Mouse (Mus musculus): ENCODE data around the gene Ppbp. TPM values are rescaled to one million over a fixed set of nuclear protein-coding genes. Genes with fewer than 3 reads are reported as not detected.

Ppbp gene
- polyA plus RNA-seq (2015; fragmentation: Nextera tagmentation; extraction: Ambion mirVana): 2.9 and 3.2 TPM in 2 replicates

DNA sequence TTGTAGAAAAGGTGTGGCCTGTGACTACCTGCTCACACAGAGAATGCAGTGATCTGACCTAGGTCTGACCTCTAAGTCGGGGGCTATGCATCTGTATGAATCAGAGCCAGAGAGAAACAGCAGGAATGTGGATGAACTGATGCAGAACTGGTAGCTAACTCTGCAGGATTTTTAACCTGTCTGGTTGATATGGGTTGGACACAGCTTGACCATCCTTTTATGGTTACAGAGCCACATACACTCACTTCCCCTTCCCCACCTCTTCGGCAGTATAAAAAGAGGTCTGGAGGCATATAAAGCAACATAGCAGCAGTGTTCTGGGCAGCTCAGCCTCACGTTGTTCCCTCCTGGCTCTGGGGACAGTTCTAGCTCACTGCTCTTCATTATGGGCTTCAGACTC is at the start of gene Ppbp:
Gene Ppbp (plus strand): TSS at position 301 of the 400 bp plus-strand sequence.
- H3K4me2 ChIP-seq: no peak within 1 kb of the TSS
- whole genome bisulfite sequencing: 68% methylated on average over 3 of the region's 3 CpGs
- H3K36me3 ChIP-seq: no peaks in the 10 kb centered on the region
- H3K9ac ChIP-seq: no peak within 1 kb of the TSS
- H3K4me1 ChIP-seq (replicated peaks): no peaks in the 10 kb centered on the region
- H3K27me3 ChIP-seq: no peaks in the 10 kb centered on the region
- no peak for ATAC-seq (ENCODE audit: low read depth)
- no peak within 1 kb of the TSS for H3K27ac ChIP-seq (replicated peaks)
- H3K9me3 ChIP-seq: no peaks in the 10 kb centered on the region
- no peak within 1 kb of the TSS for H3K4me3 ChIP-seq

DNA sequence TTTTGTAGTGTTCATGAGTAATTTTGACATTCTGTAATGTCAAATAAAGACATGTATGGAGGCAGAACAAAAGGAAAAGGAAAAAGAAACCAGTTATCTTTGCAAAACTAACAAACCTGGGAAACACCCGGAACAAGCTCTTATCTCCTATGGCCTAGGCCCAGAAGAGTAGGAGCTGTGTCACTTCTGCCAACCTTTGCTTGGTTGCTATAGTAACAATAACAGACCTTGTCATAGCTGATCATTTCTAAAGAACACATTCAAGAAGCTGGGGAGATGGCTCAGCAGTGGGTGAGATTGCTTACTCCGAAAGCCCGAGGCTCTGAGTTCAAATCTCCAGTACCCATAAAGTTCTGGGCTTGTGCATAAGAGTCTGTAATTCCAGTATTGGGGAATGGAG is 45.7 kb upstream of the Ppbp start:
- H3K4me3 ChIP-seq: no peak overlapping the region
- H3K36me3 ChIP-seq: no peaks in the 10 kb centered on the region
- H3K4me1 ChIP-seq (replicated peaks): no peaks in the 10 kb centered on the region
- no peak for ATAC-seq (ENCODE audit: low read depth)
- H3K4me2 ChIP-seq: no peak overlapping the region
- H3K27me3 ChIP-seq: no peaks in the 10 kb centered on the region
- H3K9ac ChIP-seq: no peak overlapping the region
- H3K9me3 ChIP-seq: peaks cover 5% of the 10 kb centered on the region; the same call in 1 of the 2 replicates
- WGBS: 93% methylated on average over 3 of the region's 3 CpGs
- H3K27ac ChIP-seq (replicated peaks): no peak overlapping the region

DNA sequence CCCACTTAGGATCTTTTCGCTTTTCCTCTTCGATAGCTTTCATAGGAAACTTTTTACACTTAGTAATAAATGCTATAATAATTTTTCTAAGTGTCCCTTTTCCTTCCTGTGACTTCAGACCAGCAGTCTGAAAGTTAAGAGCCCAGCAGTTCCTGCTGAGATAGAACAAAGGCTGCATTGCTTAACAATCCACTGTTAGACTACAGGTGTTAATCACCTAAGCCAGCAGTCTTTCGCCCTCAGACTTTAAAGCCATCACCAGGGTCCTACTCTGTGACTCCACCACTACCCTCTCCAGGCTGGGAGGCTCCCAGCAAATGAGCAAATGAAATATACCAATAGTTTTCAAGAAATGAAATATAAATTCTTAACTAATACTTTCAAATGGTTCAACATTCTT is 40.1 kb upstream of the Ppbp start:
- Histone ChIP-seq H3K4me3 (no peak overlapping the region), H3K27me3 (no peaks in the 10 kb centered on the region), H3K36me3 (no peaks in the 10 kb centered on the region), H3K27ac (replicated peaks) (no peak overlapping the region), H3K9ac (no peak overlapping the region), H3K4me1 (replicated peaks) (no peaks in the 10 kb centered on the region), H3K4me2 (no peak overlapping the region), H3K9me3 (peaks cover 6% of the 10 kb centered on the region; the same call in 1 of the 2 replicates)
- WGBS: 50% methylated on average over 3 of the region's 3 CpGs
- no peak for ATAC-seq (ENCODE audit: low read depth)

DNA sequence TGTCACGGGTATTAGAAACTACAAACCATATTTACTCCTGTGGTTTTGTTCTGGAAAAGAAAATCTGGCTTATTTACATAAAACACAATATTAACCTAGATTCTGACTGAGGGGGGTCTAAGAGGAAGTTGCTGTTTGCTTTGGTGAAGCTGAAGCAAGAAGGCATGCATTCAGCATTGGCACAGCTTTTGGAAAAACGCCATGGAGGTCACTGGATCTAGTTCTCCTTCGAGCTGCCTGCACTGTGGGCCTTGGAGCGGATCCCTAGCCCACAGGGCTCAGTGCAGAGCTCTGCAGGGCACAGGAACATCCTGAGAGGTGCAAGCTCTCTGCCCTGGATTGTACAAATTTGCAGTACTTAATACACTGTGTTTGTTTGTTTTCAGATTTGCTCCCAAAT is 36.8 kb upstream of the Ppbp start:
- Histone ChIP-seq H3K9ac (no peak overlapping the region), H3K36me3 (no peaks in the 10 kb centered on the region)

DNA sequence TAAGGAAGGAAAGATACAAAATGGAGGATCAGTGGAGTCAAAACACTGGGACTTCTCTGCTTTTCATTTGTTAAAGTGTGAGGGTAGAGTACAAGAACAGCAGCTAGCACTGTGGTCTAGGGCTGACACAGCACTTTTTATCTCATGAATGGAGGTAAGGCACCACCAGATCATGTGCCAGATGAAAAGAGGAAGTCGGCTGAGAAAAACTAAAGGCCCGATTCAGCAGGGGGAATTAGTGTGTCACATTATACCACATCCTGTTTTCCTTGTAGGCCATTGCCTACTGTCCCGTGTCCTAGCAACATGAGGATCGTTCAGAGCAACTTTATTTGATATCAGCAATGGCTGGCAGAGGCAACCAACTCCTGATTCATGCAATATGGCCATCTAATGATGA is 26.3 kb upstream of the Ppbp start:
- WGBS: 80% methylated on average over 4 of the region's 4 CpGs

More for the DNA sequence above, 36.8 kb upstream of the Ppbp start:
- H3K4me2 ChIP-seq: no peak overlapping the region
- no peak overlapping the region for H3K4me3 ChIP-seq
- H3K9me3 ChIP-seq: peaks cover 6% of the 10 kb centered on the region; the same call in 1 of the 2 replicates
- no peak overlapping the region for H3K27ac ChIP-seq (replicated peaks)
- ATAC-seq (ENCODE audit: low read depth): no peak
- no peaks in the 10 kb centered on the region for H3K4me1 ChIP-seq (replicated peaks)
- WGBS: 68% methylated on average over 4 of the region's 4 CpGs
- no peaks in the 10 kb centered on the region for H3K27me3 ChIP-seq

DNA sequence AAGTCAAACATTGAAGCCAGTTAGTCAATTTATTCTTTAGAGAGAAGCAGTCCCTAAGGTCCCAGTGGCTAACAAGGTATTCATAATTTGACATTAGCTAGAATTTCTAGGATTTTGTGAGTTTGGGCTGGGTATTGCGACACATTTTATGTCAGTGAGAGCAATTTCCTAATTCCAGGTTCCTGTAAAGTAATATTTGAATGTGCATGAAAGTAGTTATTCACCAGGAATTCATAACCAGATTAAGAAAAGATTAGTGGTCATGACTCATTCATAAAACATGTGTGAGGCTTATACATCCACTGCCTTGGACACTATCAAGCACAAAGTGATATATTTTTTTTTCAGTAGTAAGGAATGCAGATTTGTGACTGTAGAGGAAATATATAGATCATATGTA is 14.4 kb upstream of the Ppbp start:
- no peak for ATAC-seq (ENCODE audit: low read depth)
- WGBS: 95% methylated on average over 1 of the region's 1 CpGs
- Histone ChIP-seq H3K27ac (replicated peaks) (no peak overlapping the region), H3K27me3 (peaks cover 11% of the 10 kb centered on the region), H3K4me2 (no peak overlapping the region), H3K36me3 (no peaks in the 10 kb centered on the region), H3K4me3 (no peak overlapping the region), H3K9me3 (no peaks in the 10 kb centered on the region), H3K9ac (no peak overlapping the region), H3K4me1 (replicated peaks) (peaks cover 3% of the 10 kb centered on the region)

More for the DNA sequence above, 26.3 kb upstream of the Ppbp start:
- ATAC-seq (ENCODE audit: low read depth): no peak
- Histone ChIP-seq H3K9me3 (no peaks in the 10 kb centered on the region), H3K27ac (replicated peaks) (no peak overlapping the region), H3K4me3 (no peak overlapping the region), H3K36me3 (no peaks in the 10 kb centered on the region), H3K4me2 (no peak overlapping the region), H3K27me3 (no peaks in the 10 kb centered on the region), H3K9ac (no peak overlapping the region), H3K4me1 (replicated peaks) (no peaks in the 10 kb centered on the region)

DNA sequence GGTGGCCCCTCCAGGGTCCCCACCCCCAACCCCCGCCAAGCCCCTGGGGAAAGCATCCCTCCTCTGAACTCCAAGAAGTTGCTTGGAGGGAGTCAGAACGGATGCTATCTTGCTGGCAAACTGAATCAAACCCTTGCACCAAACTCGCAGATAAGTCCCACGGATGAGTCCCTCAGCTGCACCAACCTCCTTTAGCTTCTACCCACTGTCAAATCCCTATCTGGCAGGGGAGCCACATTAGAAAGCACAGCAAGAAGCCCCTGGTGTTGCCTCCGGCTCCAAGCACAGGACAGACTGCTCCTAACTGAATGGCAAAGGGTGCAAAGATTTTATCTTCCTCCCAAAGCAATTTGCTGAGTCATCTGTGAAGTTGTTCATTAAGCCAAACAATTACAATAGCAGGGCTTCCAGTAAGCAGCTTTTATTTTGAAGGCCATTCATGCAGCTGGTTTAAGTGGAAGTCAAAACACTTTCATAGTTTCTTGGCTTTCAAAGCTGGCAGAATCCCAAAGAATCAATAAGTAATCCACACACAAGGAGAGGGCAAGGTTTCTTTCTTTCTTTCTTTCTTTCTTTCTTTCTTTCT is 10.2 kb upstream of the Ppbp start:
- Histone ChIP-seq H3K4me3 (no peak overlapping the region), H3K27me3 (peaks cover 25% of the 10 kb centered on the region), H3K4me1 (replicated peaks) (peaks cover 13% of the 10 kb centered on the region), H3K27ac (replicated peaks) (no peak overlapping the region), H3K4me2 (no peak overlapping the region), H3K9me3 (no peaks in the 10 kb centered on the region), H3K9ac (no peak overlapping the region), H3K36me3 (no peaks in the 10 kb centered on the region)
- ATAC-seq (ENCODE audit: low read depth): no peak
- 54% methylated on average over 5 of the region's 5 CpGs for WGBS

DNA sequence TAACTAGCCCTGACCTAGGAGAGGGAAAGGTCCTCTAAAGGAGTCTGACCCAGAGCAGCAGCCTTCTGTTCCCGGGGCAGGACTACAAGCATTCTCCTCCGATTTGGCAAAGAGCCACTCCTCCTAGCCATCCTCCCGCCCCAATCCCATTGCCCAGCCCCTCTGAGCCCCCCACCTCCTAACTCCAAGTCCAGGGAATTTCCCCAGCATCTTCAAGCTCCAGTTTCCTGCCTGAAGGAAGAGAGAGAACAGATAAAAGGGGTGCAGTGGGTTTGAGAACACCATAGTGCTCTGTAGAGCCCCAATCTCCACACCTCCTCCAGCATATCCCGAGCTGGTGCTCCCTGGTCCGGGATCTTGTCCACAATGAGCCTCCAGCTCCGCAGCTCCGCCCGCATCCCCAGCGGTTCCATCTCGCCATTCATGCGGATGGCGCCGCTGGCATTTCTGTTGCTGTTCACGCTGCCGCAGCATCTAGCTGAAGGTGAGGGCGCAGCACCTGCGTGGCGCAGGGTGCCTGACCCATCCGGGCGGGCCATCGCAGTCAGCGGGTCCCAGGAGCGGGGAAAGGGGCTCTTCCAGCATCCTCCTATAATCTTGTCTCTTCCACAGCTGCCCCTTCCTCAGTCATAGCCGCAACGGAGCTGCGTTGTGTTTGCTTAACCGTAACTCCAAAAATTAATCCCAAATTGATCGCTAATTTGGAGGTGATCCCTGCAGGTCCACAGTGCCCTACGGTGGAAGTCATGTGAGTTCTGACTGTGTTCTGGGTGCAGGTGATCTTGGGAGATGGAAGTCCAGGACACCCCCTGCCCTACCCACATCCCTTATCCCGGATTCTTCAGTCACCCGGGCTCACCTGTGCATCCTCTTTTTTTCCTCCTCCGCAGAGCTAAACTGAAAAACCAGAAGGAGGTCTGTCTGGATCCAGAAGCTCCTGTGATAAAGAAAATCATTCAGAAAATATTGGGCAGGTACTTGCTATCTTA is 8.9 kb upstream of the Ppbp start, which contains the start of gene Cxcl5:
Gene Cxcl5 (plus strand): TSS at position 284 of the 989 bp plus-strand sequence.
- no peaks in the 10 kb centered on the region for H3K36me3 ChIP-seq
- H3K9ac ChIP-seq: peak within 1 kb of the TSS; percentile 74
- 5% methylated on average over 32 of the region's 32 CpGs for WGBS
- H3K4me3 ChIP-seq: peak within 1 kb of the TSS; percentile 48
- peak; percentile 74 for ATAC-seq (ENCODE audit: low read depth)
- H3K4me1 ChIP-seq (replicated peaks): peaks cover 13% of the 10 kb centered on the region
- no peaks in the 10 kb centered on the region for H3K9me3 ChIP-seq
- H3K27ac ChIP-seq (replicated peaks): no peak within 1 kb of the TSS
- peak within 1 kb of the TSS; percentile 80 for H3K4me2 ChIP-seq
- peaks cover 25% of the 10 kb centered on the region for H3K27me3 ChIP-seq

DNA sequence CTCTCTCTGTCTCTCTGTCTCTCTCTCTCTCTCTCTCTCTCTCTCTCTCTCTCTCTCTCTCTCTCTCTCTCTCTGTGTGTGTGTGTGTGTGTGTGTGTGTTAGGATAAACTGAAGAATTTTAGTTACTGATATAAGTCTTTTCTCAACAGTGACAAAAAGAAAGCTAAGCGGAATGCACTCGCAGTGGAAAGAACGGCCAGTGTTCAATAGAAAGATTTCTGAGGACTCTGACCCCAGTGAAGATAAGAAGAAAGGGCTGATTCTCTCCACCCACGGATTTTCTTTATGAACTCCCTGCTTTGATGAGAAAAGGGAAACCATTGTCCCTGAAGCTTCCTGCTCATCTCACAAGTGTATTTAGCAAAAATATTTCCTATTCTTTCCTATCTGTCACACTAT is 8.0 kb upstream of the Ppbp start:
- WGBS: 45% methylated on average over 4 of the region's 4 CpGs
- Histone ChIP-seq H3K9me3 (no peaks in the 10 kb centered on the region), H3K9ac (no peak overlapping the region), H3K36me3 (no peaks in the 10 kb centered on the region), H3K4me3 (no peak overlapping the region), H3K4me2 (no peak overlapping the region), H3K27me3 (peaks cover 25% of the 10 kb centered on the region), H3K4me1 (replicated peaks) (peaks cover 13% of the 10 kb centered on the region), H3K27ac (replicated peaks) (no peak overlapping the region)
- ATAC-seq (ENCODE audit: low read depth): no peak

DNA sequence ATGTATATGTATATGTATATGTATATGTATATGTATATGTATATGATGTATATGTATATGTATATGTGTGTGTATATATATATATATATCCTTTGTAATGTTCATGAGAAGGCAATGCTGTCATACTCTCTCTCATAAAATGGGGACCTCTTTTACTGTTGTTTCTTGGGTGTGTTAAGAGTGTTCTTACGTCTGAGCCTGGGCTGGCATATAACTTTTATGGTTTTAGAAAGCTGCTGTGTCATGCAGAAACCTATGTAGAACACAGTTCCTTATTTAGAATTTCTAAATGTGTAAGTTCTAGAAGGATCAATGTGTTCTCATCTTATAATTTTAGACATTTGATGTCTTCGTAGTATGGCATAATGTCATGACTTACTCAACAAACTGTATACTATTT is 7.5 kb upstream of the Ppbp start:
- no peak overlapping the region for H3K27ac ChIP-seq (replicated peaks)
- no peaks in the 10 kb centered on the region for H3K36me3 ChIP-seq
- no peak overlapping the region for H3K9ac ChIP-seq
- no peaks in the 10 kb centered on the region for H3K9me3 ChIP-seq
- H3K4me2 ChIP-seq: no peak overlapping the region
- 91% methylated on average over 2 of the region's 2 CpGs for WGBS
- peaks cover 13% of the 10 kb centered on the region for H3K4me1 ChIP-seq (replicated peaks)
- ATAC-seq (ENCODE audit: low read depth): no peak
- no peak overlapping the region for H3K4me3 ChIP-seq
- peaks cover 25% of the 10 kb centered on the region for H3K27me3 ChIP-seq

DNA sequence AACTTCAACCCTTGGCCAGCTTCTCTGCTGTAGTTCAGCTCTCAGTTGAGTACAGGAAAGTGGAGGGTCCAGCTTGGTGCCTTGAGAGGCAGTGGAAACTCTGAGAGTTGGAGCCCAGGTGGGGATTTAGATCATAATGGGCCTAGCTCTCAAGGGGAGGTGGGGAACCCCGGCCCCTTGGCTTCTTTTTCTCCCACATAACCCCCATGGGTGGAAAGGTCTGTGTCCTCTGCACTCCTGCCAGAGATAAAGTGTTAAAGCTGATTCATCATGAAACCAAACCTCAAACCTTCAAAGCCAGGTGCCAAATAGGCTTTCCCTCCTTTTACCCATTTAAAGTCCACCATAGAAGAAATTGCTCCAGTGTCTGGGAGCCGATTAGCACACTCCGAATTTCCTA is 6.5 kb upstream of the Ppbp start:
- 84% methylated on average over 3 of the region's 3 CpGs for WGBS

DNA sequence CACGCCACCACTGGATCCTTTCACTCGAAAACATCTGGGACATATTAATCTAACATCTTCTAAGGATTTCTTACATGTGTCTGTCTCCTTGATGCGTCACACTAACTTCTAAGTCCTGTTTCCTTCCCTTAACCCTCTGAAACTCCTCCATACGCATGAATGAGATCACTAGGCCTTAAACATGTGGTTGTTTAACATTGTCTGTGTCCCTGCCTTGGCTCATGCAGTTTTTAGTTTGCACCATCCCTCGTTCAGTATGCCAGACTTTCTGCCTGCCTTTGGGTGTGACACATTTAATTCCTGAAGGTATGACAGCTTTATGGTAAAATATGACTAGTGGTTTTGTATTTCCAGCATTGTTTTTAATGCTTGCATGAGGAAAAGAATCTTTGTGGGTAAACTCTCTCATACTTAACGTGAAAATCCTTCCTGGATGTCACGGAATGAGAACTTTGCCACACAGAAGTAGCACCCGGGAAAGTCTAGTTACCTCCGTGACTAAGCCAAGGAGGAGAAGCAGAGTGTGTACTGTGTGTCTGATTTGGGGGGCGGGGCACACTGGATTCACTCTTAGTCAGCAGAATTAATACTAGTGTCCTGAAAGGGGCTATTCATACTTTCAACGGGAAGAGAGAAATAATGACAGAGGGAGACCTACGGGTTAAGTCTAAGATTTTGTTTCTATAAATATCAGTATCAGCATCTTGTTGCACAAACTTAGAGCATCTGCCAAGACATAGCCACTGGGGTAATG is 4.2 kb upstream of the Ppbp start:
- no peaks in the 10 kb centered on the region for H3K36me3 ChIP-seq

More for the DNA sequence above, 6.5 kb upstream of the Ppbp start:
- no peak for ATAC-seq (ENCODE audit: low read depth)
- Histone ChIP-seq H3K4me3 (no peak overlapping the region), H3K4me1 (replicated peaks) (peaks cover 13% of the 10 kb centered on the region), H3K27me3 (peaks cover 25% of the 10 kb centered on the region), H3K4me2 (no peak overlapping the region), H3K9ac (no peak overlapping the region), H3K27ac (replicated peaks) (no peak overlapping the region), H3K36me3 (no peaks in the 10 kb centered on the region), H3K9me3 (no peaks in the 10 kb centered on the region)

More for the DNA sequence above, 4.2 kb upstream of the Ppbp start:
- 76% methylated on average over 12 of the region's 12 CpGs for WGBS
- H3K9me3 ChIP-seq: no peaks in the 10 kb centered on the region
- no peak for ATAC-seq (ENCODE audit: low read depth)
- H3K4me2 ChIP-seq: no peak overlapping the region
- no peak overlapping the region for H3K27ac ChIP-seq (replicated peaks)
- no peak overlapping the region for H3K9ac ChIP-seq
- peaks cover 13% of the 10 kb centered on the region for H3K27me3 ChIP-seq
- no peak overlapping the region for H3K4me3 ChIP-seq
- H3K4me1 ChIP-seq (replicated peaks): peaks cover 8% of the 10 kb centered on the region
